Mouse (Mus musculus): Measurements from ENCODE around the gene Epb41l4b. TPM values are rescaled to one million over a fixed set of nuclear protein-coding genes. Genes with fewer than 3 reads are reported as not detected.
A peak's percentile ranks its signal among the peaks of the same experiment; 100 is the strongest.

The Epb41l4b gene
- polyA plus RNA-seq (2016; fragmentation: Nextera tagmentation; extraction: Ambion mirVana), result 0.54 and 0.64 TPM in 2 replicates

- Histone ChIP-seq H3K27ac (no peak within 1 kb of the TSS), H3K9ac (peak within 1 kb of the TSS; percentile 66), H3K27me3 (peaks cover 63% of the 10 kb centered on the region), H3K36me3 (replicated peaks) (no peaks in the 10 kb centered on the region), H3K4me3 (replicated peaks) (peak within 1 kb of the TSS; percentile 71), H3K9me3 (no peaks in the 10 kb centered on the region), H3K4me2 (peak within 1 kb of the TSS; percentile 94), H3K4me1 (peaks cover 19% of the 10 kb centered on the region)
- WGBS, result 2% methylated on average over 57 of the region's 142 CpGs
- peak; percentile 93 for ATAC-seq (ENCODE audit: low FRiP score)
Observed at GRCm38 (mm10) chr4:57143026-57143937, at the start of gene Epb41l4b. Gene Epb41l4b, minus strand, starts transcription at chr4:57143437.

GRCm38 (mm10) chr4:57191543-57192283 lies 48.5 kb upstream of the Epb41l4b start:
- H3K4me3 ChIP-seq (replicated peaks), result no peak overlapping the region
- H3K4me2 ChIP-seq, result no peak overlapping the region
- H3K36me3 ChIP-seq (replicated peaks), result no peaks in the 10 kb centered on the region
- no peak overlapping the region for H3K27ac ChIP-seq
- ATAC-seq (ENCODE audit: low FRiP score), result no peak
- H3K9ac ChIP-seq, result no peak overlapping the region
- H3K27me3 ChIP-seq, result no peaks in the 10 kb centered on the region
- 83% methylated on average over 9 of the region's 9 CpGs for WGBS
- H3K4me1 ChIP-seq, result no peaks in the 10 kb centered on the region
- no peaks in the 10 kb centered on the region for H3K9me3 ChIP-seq

- 94% methylated on average over 2 of the region's 2 CpGs for whole genome bisulfite sequencing
- no peak overlapping the region for H3K9ac ChIP-seq
- no peak for ATAC-seq (ENCODE audit: low FRiP score)
- H3K4me1 ChIP-seq, result no peaks in the 10 kb centered on the region
- no peak overlapping the region for H3K27ac ChIP-seq
- no peak overlapping the region for H3K4me3 ChIP-seq (replicated peaks)
- no peaks in the 10 kb centered on the region for H3K27me3 ChIP-seq
- no peaks in the 10 kb centered on the region for H3K36me3 ChIP-seq (replicated peaks)
- no peaks in the 10 kb centered on the region for H3K9me3 ChIP-seq
- H3K4me2 ChIP-seq, result no peak overlapping the region
Observed at GRCm38 (mm10) chr4:57189881-57190280, 46.6 kb upstream of the Epb41l4b start.

- Histone ChIP-seq H3K27ac (no peak overlapping the region), H3K4me1 (no peaks in the 10 kb centered on the region), H3K9ac (no peak overlapping the region), H3K27me3 (no peaks in the 10 kb centered on the region), H3K4me3 (replicated peaks) (no peak overlapping the region), H3K9me3 (no peaks in the 10 kb centered on the region), H3K4me2 (no peak overlapping the region), H3K36me3 (replicated peaks) (no peaks in the 10 kb centered on the region)
- no peak for ATAC-seq (ENCODE audit: low FRiP score)
- WGBS, result 42% methylated on average over 6 of the region's 6 CpGs
Observed at GRCm38 (mm10) chr4:57186035-57186434, 42.8 kb upstream of the Epb41l4b start.

GRCm38 (mm10) chr4:57185462-57185861 lies 42.2 kb upstream of the Epb41l4b start:
- H3K27me3 ChIP-seq, result no peaks in the 10 kb centered on the region
- no peak overlapping the region for H3K9ac ChIP-seq
- no peaks in the 10 kb centered on the region for H3K4me1 ChIP-seq
- 94% methylated on average over 8 of the region's 8 CpGs for WGBS
- no peaks in the 10 kb centered on the region for H3K36me3 ChIP-seq (replicated peaks)
- H3K27ac ChIP-seq, result no peak overlapping the region
- H3K4me2 ChIP-seq, result no peak overlapping the region
- no peaks in the 10 kb centered on the region for H3K9me3 ChIP-seq
- ATAC-seq (ENCODE audit: low FRiP score), result no peak
- no peak overlapping the region for H3K4me3 ChIP-seq (replicated peaks)

GRCm38 (mm10) chr4:57183493-57183892 lies 40.3 kb upstream of the Epb41l4b start:
- no peaks in the 10 kb centered on the region for H3K36me3 ChIP-seq (replicated peaks)
- no peak for ATAC-seq (ENCODE audit: low FRiP score)
- no peak overlapping the region for H3K9ac ChIP-seq
- no peak overlapping the region for H3K4me2 ChIP-seq
- no peak overlapping the region for H3K4me3 ChIP-seq (replicated peaks)
- no peaks in the 10 kb centered on the region for H3K27me3 ChIP-seq
- 71% methylated on average over 4 of the region's 4 CpGs for WGBS
- no peaks in the 10 kb centered on the region for H3K4me1 ChIP-seq
- H3K9me3 ChIP-seq, result no peaks in the 10 kb centered on the region
- H3K27ac ChIP-seq, result no peak overlapping the region

- H3K27ac ChIP-seq, result no peak overlapping the region
- no peaks in the 10 kb centered on the region for H3K36me3 ChIP-seq (replicated peaks)
- H3K9me3 ChIP-seq, result no peaks in the 10 kb centered on the region
- H3K9ac ChIP-seq, result no peak overlapping the region
- H3K4me2 ChIP-seq, result no peak overlapping the region
- 71% methylated on average over 1 of the region's 1 CpGs for WGBS
- no peaks in the 10 kb centered on the region for H3K27me3 ChIP-seq
- no peak for ATAC-seq (ENCODE audit: low FRiP score)
- H3K4me1 ChIP-seq, result no peaks in the 10 kb centered on the region
- no peak overlapping the region for H3K4me3 ChIP-seq (replicated peaks)
Observed at GRCm38 (mm10) chr4:57181538-57181937, 38.3 kb upstream of the Epb41l4b start.

GRCm38 (mm10) chr4:57178881-57179280 lies 35.6 kb upstream of the Epb41l4b start:
- no peaks in the 10 kb centered on the region for H3K27me3 ChIP-seq
- 76% methylated on average over 4 of the region's 4 CpGs for WGBS

GRCm38 (mm10) chr4:57175329-57175728 lies 32.1 kb upstream of the Epb41l4b start:
- Histone ChIP-seq H3K36me3 (replicated peaks) (no peaks in the 10 kb centered on the region), H3K4me3 (replicated peaks) (no peak overlapping the region), H3K27me3 (no peaks in the 10 kb centered on the region), H3K4me2 (no peak overlapping the region), H3K27ac (no peak overlapping the region), H3K4me1 (no peaks in the 10 kb centered on the region), H3K9ac (no peak overlapping the region), H3K9me3 (no peaks in the 10 kb centered on the region)
- ATAC-seq (ENCODE audit: low FRiP score), result no peak
- 74% methylated on average over 10 of the region's 10 CpGs for WGBS

More at GRCm38 (mm10) chr4:57178881-57179280, 35.6 kb upstream of the Epb41l4b start:
- H3K4me2 ChIP-seq, result no peak overlapping the region
- H3K9me3 ChIP-seq, result no peaks in the 10 kb centered on the region
- H3K36me3 ChIP-seq (replicated peaks), result no peaks in the 10 kb centered on the region
- ATAC-seq (ENCODE audit: low FRiP score), result no peak
- H3K27ac ChIP-seq, result no peak overlapping the region
- H3K9ac ChIP-seq, result no peak overlapping the region
- H3K4me1 ChIP-seq, result no peaks in the 10 kb centered on the region
- no peak overlapping the region for H3K4me3 ChIP-seq (replicated peaks)

- Histone ChIP-seq H3K9ac (no peak overlapping the region), H3K27ac (no peak overlapping the region), H3K27me3 (no peaks in the 10 kb centered on the region), H3K4me3 (replicated peaks) (no peak overlapping the region), H3K36me3 (replicated peaks) (no peaks in the 10 kb centered on the region), H3K4me1 (no peaks in the 10 kb centered on the region), H3K9me3 (no peaks in the 10 kb centered on the region), H3K4me2 (no peak overlapping the region)
- WGBS, result 51% methylated on average over 8 of the region's 8 CpGs
- ATAC-seq (ENCODE audit: low FRiP score), result no peak
Observed at GRCm38 (mm10) chr4:57172861-57173260, 29.6 kb upstream of the Epb41l4b start.

- no peak overlapping the region for H3K4me2 ChIP-seq
- WGBS, result 83% methylated on average over 5 of the region's 5 CpGs
- H3K9ac ChIP-seq, result no peak overlapping the region
- ATAC-seq (ENCODE audit: low FRiP score), result no peak
- no peaks in the 10 kb centered on the region for H3K36me3 ChIP-seq (replicated peaks)
- H3K4me1 ChIP-seq, result no peaks in the 10 kb centered on the region
- no peak overlapping the region for H3K27ac ChIP-seq
- no peak overlapping the region for H3K4me3 ChIP-seq (replicated peaks)
- no peaks in the 10 kb centered on the region for H3K27me3 ChIP-seq
- H3K9me3 ChIP-seq, result no peaks in the 10 kb centered on the region
Observed at GRCm38 (mm10) chr4:57171817-57172216, 28.6 kb upstream of the Epb41l4b start.

GRCm38 (mm10) chr4:57168680-57169079 lies 25.4 kb upstream of the Epb41l4b start:
- Histone ChIP-seq H3K36me3 (replicated peaks) (no peaks in the 10 kb centered on the region), H3K9me3 (no peaks in the 10 kb centered on the region), H3K27ac (no peak overlapping the region), H3K9ac (no peak overlapping the region), H3K4me2 (no peak overlapping the region), H3K4me3 (replicated peaks) (no peak overlapping the region), H3K4me1 (0 out of 2 replicates have a peak, but pooled peaks cover 2% of the 10 kb centered on the region), H3K27me3 (no peaks in the 10 kb centered on the region)
- 80% methylated on average over 3 of the region's 3 CpGs for WGBS
- no peak for ATAC-seq (ENCODE audit: low FRiP score)

Data from forebrain, embryonic 12.5 days (tissue).